14 mouse cellular contexts compared by ENCODE assay signal in the genomic region with DNA sequence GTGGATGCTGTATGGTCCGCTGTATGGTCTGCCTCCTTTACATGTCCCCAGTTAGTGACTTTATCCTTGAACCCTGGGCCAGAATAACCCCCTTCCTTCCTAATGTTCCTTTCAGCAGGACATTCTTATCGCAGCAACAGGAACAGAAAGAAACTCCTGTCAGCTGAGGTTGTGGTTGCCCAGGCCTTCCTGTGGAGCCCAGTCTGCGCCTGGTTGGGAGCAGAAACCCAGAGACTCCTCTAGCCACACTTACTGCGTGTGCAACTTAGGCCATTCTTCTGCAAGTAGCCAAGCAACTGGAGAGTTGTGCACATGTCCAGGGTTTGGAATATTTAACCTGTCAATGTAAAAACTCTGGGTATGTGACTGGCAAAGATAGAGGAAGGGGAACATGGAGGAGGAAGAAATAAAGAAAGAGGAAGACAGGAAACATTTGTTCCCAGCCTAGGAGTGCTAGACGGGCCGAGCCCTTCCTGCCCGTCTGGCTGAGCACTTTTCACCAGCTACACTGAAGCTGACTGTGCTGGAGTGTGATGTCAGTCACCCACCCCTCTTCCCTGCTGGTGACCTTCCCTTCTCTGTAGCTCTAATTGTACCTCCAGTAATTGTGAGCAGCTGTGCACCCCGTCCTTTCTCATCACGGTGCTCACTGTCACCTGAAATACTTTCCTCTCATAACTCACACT.
DNase-seq lines count a peak whose midpoint lies in the region; ATAC-seq lines count a peak whose summit lies in the region.
"Had no signal": no experiment of that assay in that cellular context is flagged by ENCODE, and none has a peak within 500 bp of the region (broad histone marks: within the 10 kb centered on the region; RNA-seq: fewer than 3 reads in every experiment).

No protein-coding gene starts in this region.

- 34% methylated on average over 9 of the region's 9 CpGs for WGBS in limb, embryonic 11.5 days

- no peaks in the 10 kb centered on the region for H3K36me3 ChIP-seq in limb, embryonic 11.5 days (ENCODE audit: control insufficient read depth, insufficient read depth, low read length)
- H3K36me3 ChIP-seq: neural tube, embryonic 12.5 days had no signal

- ATAC-seq in limb, embryonic 11.5 days (ENCODE audit: insufficient number of reproducible peaks, low FRiP score, low TSS enrichment, low read depth), result peak; percentile 54; the same call in 1 of the 2 replicates
- ATAC-seq: forebrain, embryonic 14.5 days; inflammation-experienced regulatory T-cells, adult 6 months; lung, postnatal 0 days had no signal

- no peaks in the 10 kb centered on the region for H3K27me3 ChIP-seq in limb, embryonic 11.5 days (ENCODE audit: control insufficient read depth, insufficient read depth, low read length)
- H3K27me3 ChIP-seq: neural tube, embryonic 12.5 days had no signal

- no peak overlapping the region for H3K4me3 ChIP-seq in limb, embryonic 11.5 days (ENCODE audit: low read depth, low read length)
- H3K4me3 ChIP-seq: neural tube, embryonic 12.5 days had no signal

- peak; percentile 52 for DNase-seq in embryo, embryonic 10 days (ENCODE audit: low spot score)
- no peak for DNase-seq in embryo, embryonic 9.5 days (ENCODE audit: extremely low spot score)
- peak; percentile 21 for DNase-seq in layer of hippocampus, adult 11-12 months (ENCODE audit: low spot score)
- DNase-seq in layer of hippocampus, adult 18-20 months (ENCODE audit: low spot score in 2 of 2), result no peak
- peak; percentile 34 for DNase-seq in embryo, embryonic 10.5 days (ENCODE audit: low spot score)
- DNase-seq in limb, embryonic 11.5 days (ENCODE audit: low spot score), result peak; percentile 37
- no peak for DNase-seq in thymus, postnatal 10 days (ENCODE audit: low spot score in 2 of 2)
- DNase-seq in cerebellum, postnatal 36 days, result no peak
- DNase-seq: adrenal gland, postnatal 36 days; cerebellum, postnatal 14 days had no signal

- H3K9me3 ChIP-seq in limb, embryonic 11.5 days (ENCODE audit: control insufficient read depth, low read length), result no peaks in the 10 kb centered on the region
- H3K9me3 ChIP-seq: neural tube, embryonic 12.5 days had no signal

- 0 out of 2 replicates have a peak overlapping the region, but pooled peaks have one; percentile 2 for H3K27ac ChIP-seq in limb, embryonic 11.5 days (replicated peaks; ENCODE audit: low read depth, low read length)
- H3K27ac ChIP-seq: neural tube, embryonic 12.5 days had no signal

- no peak overlapping the region for H3K4me2 ChIP-seq in limb, embryonic 11.5 days (ENCODE audit: low read depth, severe bottlenecking)
- H3K4me2 ChIP-seq: neural tube, embryonic 12.5 days had no signal

- H3K4me1 ChIP-seq in limb, embryonic 11.5 days (ENCODE audit: control insufficient read depth, insufficient read depth, low read length), result peaks cover 8% of the 10 kb centered on the region
- H3K4me1 ChIP-seq: neural tube, embryonic 12.5 days had no signal

- H3K9ac ChIP-seq in limb, embryonic 11.5 days (ENCODE audit: low read length), result peak overlapping the region; percentile 14; the same call in 1 of the 2 replicates
- H3K9ac ChIP-seq: neural tube, embryonic 12.5 days had no signal

Comparison
In these comparisons a context has a peak if more than half of its experiments do, and no peak if none do; other contexts are left out.
1. DNase-seq: peak in embryo, embryonic 10 days (single experiment), layer of hippocampus, adult 11-12 months (single experiment), embryo, embryonic 10.5 days (single experiment) and limb, embryonic 11.5 days (single experiment); none in embryo, embryonic 9.5 days (single experiment), layer of hippocampus, adult 18-20 months (0 of 2), thymus, postnatal 10 days (0 of 2) and cerebellum, postnatal 36 days (0 of 2).